Mouse (Mus musculus): Measurements from ENCODE around the gene Zfyve28. TPM values are rescaled to one million over a fixed set of nuclear protein-coding genes. Genes with fewer than 3 reads are reported as not detected.

Gene Zfyve28
- total RNA-seq, 2 experiments from 2014 or later, result 0.66 to 1.2 TPM

DNA sequence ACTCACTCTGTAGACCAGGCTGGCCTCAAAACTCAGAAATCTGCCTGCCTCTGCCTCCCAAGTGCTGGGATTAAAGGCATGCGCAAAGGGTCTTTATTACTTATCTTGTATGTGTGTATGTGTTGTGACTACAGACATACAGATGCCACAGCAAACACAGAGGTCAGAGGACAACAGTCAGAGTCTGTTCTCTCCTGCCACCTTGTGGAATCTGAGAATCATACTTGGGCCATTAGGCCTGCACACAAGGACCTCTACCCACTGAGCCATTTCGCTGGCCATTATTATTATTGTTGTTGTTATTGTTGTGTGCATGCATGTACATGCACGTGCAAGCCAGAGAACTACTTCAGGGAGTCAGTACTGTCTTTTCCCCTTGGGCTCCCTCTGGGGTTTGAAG, 33.1 kb downstream of the Zfyve28 start:
- no peak for DNase-seq
- intact Hi-C loops (cut with DNase I; ENCODE audit: low total_unique reads), result no loop called here

DNA sequence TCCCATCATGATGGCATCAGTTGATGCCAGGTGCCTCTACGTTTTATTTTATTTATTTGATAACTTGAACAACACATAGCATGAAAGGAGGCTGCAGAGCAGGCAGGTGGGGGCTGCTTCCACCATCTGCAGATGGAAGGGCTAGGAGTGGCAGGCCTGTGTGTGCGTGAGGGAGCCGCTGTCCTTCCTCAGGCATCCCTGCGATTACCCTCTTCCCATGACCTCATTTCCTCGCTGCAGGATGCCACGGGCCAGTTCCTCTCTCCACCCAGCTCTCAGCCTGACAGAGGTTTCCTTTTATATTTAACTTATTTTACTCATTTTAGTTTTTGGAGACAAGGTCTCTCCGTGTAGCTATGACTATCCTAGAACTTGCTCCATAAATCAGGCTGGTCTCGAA, 33.9 kb downstream of the Zfyve28 start:
- intact Hi-C loops (cut with DNase I; ENCODE audit: low total_unique reads), result no loop called here
- no peak for DNase-seq

DNA sequence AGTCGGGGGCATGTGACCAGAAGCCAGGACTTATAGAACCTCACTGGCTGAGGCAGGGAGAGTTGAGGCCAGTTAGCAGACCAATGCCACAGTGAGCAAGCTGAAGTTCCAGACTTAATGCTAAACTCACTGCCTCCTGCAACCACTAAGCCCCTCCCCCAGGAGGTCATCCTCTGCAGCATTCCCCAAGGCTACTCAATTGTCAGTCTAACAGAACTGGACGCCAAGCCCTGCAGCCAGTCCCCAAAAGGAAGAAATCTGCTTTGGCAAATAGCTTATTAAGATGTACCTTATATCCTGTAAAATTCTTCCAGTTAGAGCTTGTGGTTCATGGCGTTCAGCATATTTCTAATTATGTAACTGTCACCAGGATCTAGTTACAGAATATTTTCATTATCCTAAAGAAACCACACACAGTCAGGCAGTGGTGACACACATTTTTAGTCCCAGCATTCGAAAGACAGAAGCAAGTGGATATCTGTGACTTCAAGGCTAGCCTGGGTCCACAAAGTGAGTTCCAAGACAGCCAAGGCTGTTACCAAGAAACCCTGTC, 35.2 kb downstream of the Zfyve28 start:
- intact Hi-C loops (cut with DNase I; ENCODE audit: low total_unique reads), result no loop called here
- DNase-seq, result no peak

DNA sequence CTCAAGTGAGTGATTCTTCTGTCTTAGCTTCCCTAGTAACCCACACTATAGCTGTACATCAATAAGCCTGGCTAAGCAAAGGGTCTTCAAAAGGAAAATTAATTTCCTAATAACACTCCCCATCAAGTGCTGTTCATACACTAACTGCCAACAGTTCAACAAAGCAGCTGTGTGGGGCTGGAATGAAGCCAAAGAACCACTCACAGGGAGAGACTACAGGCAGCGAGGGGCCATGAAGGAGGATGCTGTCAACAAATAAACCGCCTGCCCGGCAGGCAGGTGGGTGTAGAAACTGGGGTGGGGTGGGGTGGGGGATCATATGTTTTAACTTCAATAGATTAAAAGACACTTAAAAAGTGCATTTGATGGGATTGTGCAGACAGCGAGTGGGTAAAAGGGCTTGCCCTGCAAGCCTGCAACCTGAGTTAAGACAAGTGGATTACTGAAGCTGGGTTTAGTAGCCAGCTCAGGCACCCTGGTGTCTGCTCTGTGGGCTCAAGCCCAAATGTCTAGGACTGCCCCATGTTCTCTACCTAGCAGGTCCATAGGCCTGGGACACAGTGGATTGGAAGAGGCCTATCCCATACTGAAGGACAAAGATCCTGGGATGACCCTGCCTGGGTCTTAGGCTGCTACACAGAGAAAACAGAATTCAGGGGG, 35.8 kb downstream of the Zfyve28 start:
- intact Hi-C loops (cut with DNase I; ENCODE audit: low total_unique reads), result no loop called here
- DNase-seq, result no peak

DNA sequence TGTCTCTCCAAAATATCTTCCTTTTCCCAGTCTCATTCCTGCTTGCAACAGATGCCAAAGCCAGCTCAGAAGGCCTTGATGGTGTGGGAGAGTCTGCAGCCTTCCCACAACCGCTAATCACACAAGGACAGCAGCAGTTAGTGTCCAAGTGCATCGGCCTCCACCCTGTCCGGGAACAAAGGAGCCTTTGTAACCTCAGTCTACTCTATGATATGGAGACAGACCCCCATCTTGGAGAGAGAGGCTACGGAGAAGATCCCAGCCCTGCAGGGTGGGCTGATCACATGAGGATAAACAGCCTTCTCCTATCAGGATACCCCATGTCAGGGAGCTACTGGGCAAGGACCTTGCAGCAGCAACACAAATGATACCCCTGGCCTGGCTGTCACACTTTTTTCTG, 36.5 kb downstream of the Zfyve28 start:
- intact Hi-C loops (cut with DNase I; ENCODE audit: low total_unique reads), result no loop called here

DNA sequence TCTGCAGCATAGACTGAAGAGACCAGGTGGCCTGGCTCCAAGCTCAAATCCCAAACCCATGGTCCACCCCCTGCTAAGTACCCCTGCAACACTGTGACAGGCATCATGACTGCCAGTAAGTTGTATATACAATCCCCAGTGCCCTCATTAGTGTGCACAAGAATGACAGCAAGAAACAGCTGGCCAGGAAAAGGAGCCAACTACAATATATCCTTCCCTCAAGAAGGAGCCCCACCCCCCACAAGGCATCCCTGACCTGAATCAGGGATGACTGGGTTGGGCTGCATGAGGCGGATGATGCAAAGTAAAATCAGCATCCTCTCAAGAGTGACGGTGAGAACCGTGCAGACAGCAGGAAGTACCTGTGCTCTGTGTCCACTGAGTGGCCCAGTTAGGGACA, 38.2 kb downstream of the Zfyve28 start:
- no peak for DNase-seq
- intact Hi-C loops (cut with DNase I; ENCODE audit: low total_unique reads), result no loop called here

More for the DNA sequence above, 36.5 kb downstream of the Zfyve28 start:
- DNase-seq, result no peak

DNA sequence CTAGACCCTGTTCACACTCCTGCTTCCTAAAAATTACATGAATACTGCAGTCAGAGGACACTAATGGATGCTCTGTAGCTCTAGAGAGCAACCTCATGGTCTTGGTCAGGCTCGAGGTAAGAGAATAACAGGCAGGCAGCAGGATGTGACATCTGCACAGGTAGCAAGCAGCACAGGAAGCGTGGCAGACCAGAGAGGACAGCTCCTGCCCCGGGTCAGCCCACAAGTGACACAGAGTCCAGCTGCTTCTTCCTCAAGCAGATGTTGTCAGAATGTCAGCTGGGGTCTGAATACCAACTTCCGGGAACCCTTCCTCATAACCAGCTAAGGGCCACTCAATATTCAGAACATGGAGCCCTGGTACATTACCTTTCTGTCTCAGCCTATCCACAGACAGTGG, 39.1 kb downstream of the Zfyve28 start:
- DNase-seq, result no peak
- intact Hi-C loops (cut with DNase I; ENCODE audit: low total_unique reads), result no loop called here

DNA sequence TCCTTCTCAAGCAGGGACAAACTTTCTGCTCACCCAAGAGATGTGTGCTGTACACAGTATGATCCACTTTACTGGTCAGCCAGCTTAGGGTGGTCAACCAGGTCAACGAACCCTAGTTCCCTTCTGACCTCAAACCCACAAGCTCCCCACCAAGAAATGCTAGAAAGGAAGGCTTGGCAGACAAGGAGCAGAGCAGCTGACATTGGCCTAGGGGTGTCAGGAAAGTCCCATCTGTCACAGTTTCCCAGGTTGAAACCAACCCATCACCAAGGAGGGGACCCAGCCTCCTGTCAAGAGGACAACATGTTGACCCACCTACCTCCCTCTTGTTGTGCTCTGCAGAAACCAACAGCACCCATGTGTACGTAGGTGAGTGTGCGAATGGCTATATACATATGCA, 41.8 kb downstream of the Zfyve28 start:
- intact Hi-C loops (cut with DNase I; ENCODE audit: low total_unique reads), result no loop called here
- no peak for DNase-seq

DNA sequence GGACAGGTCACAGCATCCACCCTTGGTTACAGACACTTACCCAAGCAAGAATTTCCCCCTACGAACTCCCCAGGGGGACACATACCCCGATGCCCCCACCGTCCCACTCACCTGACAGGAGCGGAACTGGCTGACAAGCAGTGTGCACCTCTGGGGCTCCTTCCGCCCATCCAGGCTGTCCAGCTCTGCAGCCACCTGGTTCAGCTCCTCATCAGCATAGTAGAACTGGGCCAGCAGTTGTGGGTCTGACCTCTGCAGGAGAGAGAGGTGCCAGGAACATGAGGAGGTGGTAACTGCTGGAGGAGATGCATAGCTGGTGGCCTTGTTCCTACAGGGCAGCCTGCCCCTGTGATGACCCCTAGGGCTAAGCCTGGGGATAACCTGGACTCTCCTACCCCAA, 45.2 kb downstream of the Zfyve28 start:
- DNase-seq, result no peak
- intact Hi-C loops (cut with DNase I; ENCODE audit: low total_unique reads), result no loop called here

DNA sequence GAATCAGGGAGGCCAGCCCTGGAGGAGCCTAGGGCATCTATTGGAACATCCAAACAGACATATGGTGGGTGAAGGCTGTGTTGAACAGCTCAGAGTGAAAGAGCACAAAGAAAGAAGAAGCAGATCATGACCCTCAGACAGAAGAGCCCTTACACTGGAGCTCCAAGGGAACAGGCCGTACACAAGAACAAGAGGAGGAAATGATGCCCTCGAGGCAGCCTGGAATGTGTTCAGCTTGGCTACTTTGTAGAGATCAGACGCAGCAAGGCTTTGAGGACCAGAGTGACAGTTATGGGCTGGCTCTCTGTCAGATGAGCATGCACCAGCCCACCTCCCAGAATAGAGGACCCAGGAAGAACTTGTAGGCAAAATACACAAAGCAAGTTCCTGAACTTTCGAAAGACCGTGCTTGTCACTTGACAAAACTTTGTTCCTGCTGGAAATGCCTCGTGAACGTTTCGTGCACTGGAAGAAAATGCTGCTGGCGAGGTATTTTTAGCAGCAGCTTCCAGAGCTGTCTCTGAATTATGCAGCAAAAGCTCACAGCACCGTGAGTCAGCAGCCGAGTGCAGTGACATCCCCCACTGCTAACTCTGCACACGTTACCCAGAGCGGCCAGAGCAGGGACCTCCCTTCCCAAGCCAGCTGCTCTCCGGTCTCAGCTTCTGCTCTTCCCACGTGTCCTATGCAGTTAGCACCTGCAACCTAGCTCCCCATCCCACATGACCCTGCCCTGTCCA, 45.9 kb downstream of the Zfyve28 start:
- intact Hi-C loops (cut with DNase I; ENCODE audit: low total_unique reads), result no loop called here
- DNase-seq, result peak; percentile 50

DNA sequence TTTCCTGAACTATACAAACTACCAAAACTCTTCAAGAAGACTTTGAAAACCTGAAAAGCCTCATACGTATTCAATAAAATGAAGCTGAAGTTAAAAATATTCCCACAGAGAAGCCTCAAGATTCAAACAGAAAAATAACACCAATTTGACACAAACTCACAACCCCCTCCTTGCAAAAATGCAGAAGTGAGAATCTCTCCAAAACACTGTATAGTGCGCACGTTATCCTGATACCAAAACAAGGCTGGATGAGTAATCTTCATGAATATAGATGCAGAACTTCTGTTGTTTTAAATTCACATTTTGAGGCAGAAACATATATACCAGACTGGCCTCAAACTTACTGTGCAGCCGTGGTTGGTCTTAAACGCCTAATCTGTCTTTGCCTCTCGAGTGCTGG, 49.8 kb downstream of the Zfyve28 start:
- intact Hi-C loops (cut with DNase I; ENCODE audit: low total_unique reads), result loop anchor here (10.0 kb wide), 1 partner anchor 134 kb away; no protein-coding TSS in a partner anchor
- DNase-seq, result no peak

DNA sequence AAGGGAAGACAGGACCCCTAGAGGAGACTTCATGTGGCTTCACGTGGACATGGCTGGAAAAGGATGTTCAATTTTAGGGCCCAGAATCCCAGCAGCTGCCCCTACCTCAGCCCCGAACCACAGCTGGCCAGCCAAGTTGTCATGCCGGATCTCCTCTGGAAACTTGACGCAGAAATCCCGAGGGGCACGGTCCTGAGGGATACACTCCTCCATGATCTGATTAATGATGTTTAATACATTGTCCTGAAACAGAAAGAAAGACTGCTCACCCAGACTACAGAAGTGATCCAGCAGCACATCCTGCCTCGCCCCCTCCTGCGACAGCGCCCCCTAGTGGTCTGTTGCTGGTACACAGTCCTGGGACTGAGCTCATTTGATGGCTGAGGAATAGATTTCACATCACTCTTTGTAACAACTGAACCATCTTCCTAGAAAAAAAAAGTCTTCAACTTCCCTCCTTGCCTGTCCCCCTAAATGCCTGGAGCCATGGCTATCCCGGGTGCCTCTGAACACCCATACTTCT, 52.3 kb downstream of the Zfyve28 start:
- intact Hi-C loops (cut with DNase I; ENCODE audit: low total_unique reads), result loop anchor here (10.0 kb wide), 1 partner anchor 131 kb away; no protein-coding TSS in a partner anchor
- peak; percentile 48 for DNase-seq

DNA sequence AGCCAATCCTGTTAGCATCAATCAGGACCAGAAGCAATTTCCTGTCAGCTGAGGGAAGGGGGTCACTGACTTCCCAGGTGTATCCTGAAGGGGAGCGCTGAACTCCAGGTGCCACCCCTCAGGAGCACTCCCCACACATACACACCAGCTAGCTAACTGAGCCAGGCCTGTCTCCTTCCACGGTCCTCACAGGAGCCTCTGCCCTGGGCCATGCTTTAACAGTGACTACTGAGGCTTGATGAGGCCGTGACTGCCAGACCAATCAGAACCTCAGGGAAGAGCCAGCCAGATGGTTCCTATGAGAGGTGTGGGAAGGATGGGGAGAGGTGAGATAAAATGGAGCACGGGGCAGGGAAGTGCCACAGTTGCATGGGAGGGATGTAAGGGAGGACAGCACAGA, 53.2 kb downstream of the Zfyve28 start:
- no peak for DNase-seq
- intact Hi-C loops (cut with DNase I; ENCODE audit: low total_unique reads), result loop anchor here (10.0 kb wide), 1 partner anchor 130 kb away; no protein-coding TSS in a partner anchor

DNA sequence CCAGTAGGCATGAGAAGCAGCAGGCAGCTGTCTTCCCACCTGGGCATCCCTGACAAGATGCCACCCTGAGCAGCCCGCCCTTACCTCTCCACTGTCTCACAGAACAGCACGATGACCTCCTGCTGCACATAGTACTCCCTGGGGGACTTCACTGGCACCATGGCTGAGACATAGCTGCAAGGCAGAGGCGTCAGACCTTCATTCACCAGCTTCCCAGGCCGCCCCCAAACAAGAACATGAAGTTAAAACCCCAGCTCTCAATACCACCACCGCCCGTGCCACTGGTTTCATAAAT, 55.1 kb downstream of the Zfyve28 start:
- no peak for DNase-seq
- intact Hi-C loops (cut with DNase I; ENCODE audit: low total_unique reads), result loop anchor here (10.0 kb wide), 1 partner anchor 128 kb away; no protein-coding TSS in a partner anchor

DNA sequence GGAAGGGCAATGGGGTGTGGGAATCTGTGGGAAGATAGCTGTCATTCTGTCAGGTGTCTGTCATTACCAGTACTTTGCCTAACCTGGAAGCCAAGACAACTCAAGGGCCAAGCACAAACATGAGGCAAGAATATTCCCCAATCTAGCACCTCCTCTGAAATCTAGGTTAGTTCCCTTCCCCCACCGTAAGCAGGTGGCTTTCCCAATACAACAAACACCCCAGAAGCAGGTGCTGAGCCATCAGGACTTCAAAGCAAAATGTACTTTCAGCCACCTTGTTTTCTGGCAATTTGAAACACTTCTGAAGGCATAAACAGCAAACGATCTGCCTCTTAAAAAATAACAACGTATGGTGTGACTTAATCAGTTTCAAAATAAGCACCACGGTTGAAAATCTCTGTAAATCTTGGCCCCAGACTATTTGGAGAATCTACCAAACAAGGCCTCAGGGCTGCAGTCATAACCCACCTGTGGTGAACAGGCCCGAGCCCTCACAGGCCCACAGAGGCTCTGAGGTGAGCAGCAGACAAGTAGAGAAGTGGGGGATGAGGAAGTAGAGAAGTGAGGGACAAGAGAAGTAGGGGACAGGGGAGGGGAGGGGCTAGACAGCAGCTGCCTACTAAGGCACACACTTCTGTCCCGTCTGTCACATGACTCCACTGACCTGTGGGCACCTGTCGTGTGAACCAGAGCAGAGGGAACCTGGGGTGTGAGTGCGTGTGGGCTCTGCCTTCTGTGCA, 55.6 kb downstream of the Zfyve28 start:
- intact Hi-C loops (cut with DNase I; ENCODE audit: low total_unique reads), result loop anchor here (10.0 kb wide), 1 partner anchor 128 kb away; no protein-coding TSS in a partner anchor
- DNase-seq, result no peak

DNA sequence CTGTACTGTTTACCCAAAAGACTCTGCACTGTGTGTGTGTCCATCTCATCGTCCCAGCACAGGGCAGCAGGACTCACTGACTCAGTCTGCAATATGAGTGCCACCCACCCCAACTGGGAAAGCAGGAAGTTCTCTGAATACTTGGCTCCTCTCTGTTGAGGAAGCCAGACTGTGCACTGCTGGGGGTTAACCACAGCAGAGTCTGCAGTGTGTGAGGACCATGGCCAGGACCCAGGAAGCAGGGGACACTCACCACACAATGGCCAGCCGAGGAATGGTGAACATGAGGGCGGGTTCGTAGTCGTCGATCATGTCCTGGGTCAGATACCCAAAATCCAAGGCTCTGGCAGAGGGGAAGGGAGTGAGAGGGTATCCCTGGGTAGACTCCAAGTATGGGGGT, 56.3 kb downstream of the Zfyve28 start:
- intact Hi-C loops (cut with DNase I; ENCODE audit: low total_unique reads), result loop anchor here (10.0 kb wide), 1 partner anchor 127 kb away; no protein-coding TSS in a partner anchor
- no peak for DNase-seq

DNA sequence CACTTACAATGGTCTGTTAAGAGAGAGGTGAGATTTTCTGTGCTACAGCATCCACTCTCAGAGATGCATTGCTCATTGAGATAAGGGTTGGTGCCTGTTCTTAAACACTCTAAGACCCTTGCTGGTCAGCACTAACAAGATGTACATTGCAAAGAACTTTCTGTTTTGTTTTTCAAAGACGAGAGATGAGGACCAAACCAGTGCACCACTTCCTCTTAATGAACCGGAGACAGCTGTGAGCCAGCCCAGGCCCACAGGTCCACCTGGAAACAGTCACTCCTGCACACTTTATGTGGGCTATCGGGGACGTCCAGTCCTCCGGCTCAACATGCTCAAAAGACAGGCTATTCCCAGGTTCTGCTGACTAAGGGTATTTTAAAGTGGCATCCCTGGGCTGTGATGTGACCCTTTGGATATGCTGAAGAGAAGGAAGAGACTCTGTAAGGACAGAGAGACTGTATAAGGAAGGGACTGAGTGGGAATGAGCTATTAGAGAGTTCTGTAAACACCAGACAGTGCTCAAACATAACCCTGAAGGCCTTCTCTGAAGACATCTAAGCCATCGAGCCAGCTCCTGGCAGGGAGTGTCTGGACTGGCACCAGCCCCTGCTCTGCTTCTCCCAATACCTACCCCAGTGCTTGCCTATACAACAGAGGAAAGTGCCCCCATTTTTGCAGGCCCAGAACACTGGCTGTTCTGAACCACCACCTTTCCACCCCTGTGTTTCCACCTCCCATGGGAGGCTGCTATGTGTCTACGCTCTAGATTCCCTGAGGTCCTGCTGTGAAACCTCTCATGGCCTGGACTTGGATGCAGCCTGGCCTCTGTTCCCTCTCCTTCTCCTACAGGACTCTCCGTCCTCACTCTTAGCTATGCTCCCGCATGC, 57.4 kb downstream of the Zfyve28 start:
- no peak for DNase-seq
- intact Hi-C loops (cut with DNase I; ENCODE audit: low total_unique reads), result loop anchor here (10.0 kb wide), 1 partner anchor 126 kb away; no protein-coding TSS in a partner anchor

DNA sequence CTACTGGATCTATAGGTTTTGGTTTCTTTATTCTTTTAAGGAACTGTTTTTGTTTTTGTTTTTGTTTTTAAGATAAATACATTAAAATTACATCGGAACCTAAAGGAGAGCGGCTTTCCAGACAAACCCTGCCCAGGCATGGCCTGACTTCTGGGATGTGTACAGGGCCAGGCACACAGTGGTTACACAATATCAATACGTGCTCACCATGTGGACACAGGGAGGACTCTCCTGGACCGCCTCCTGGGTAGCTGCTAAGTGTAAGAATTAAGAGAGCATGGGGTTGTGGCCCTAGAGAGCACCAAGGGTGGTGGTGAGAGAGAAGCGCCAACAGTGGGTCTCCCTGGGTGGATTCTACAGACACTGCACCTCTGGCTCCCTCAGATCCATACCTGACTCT, 58.7 kb downstream of the Zfyve28 start:
- intact Hi-C loops (cut with DNase I; ENCODE audit: low total_unique reads), result no loop called here
- no peak for DNase-seq

DNA sequence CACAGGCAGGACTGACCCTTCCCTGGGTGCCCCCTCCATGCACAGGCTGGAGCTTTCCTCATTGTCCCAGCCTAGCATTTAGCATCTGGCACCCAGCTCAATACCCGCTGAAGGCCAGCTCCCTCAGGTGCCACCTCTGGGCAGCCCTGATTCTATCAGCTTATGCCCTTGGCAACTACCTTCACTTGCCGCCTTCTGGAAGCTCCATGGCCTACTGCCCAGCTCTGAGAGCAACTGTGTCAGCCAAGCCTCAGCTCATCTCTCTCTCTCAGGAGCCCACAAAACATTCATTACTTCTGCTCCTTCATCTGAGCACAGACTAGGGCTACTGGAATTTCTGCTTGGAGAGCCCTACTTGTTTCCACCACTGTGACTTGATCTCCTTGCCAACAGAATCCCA, 62.7 kb downstream of the Zfyve28 start:
- intact Hi-C loops (cut with DNase I; ENCODE audit: low total_unique reads), result no loop called here
- no peak for DNase-seq
